Mouse (Mus musculus) frontal cortex, adult 2 months (tissue): ENCODE measurements around the gene Spocd1. TPM values are rescaled to one million over a fixed set of nuclear protein-coding genes. Genes with fewer than 3 reads are reported as not detected.

Source experiments
- DNase-seq, 2 experiments: peaks; one replicate each; pipeline ENCODE4 v3.0.0; 2022; ENCODE audit warnings: low spot score in 1 of 2; ENCODE audit errors: extremely low spot score in 1 of 2
- polyA plus RNA-seq: library from polyadenylated mRNA; depleted of rRNA; stranded (reverse); fragments of >200 nt; gene quantifications from 2 replicates; pipeline ENCODE4 v1.2.3, GENCODE M21; 2012; rRNA removed

Gene Spocd1
- polyA plus RNA-seq, 1 experiment = 0.40 TPM

- no peak for DNase-seq
Observed at GRCm38 (mm10) chr4:129996015-129996414, 67.0 kb downstream of the Spocd1 start.

GRCm38 (mm10) chr4:129998124-129998523 is 69.1 kb downstream of the Spocd1 start:
- peak; percentile 64 to 78 for DNase-seq

- DNase-seq = no peak
Observed at GRCm38 (mm10) chr4:130001710-130002109, 72.7 kb downstream of the Spocd1 start.

GRCm38 (mm10) chr4:130002157-130002556 is 73.1 kb downstream of the Spocd1 start:
- DNase-seq = peak; percentile 56 to 78

GRCm38 (mm10) chr4:130005593-130005992 is 76.5 kb downstream of the Spocd1 start:
- no peak for DNase-seq

GRCm38 (mm10) chr4:130006533-130006932 is 77.5 kb downstream of the Spocd1 start:
- DNase-seq = no peak

Other genes with a start within 250 kb of the Spocd1 start
- gene Tmem39b, start 232.4 kb upstream of the Spocd1 start, polyA plus RNA-seq = 19.9 and 21.1 TPM in 2 replicates
- 52.0 and 53.0 TPM in 2 replicates for gene Khdrbs1, start 186.9 kb upstream of the Spocd1 start, polyA plus RNA-seq
- 77.1 and 82.1 TPM in 2 replicates for gene Ptp4a2, start 118.0 kb upstream of the Spocd1 start, polyA plus RNA-seq
- gene Adgrb2, start 55.6 kb downstream of the Spocd1 start, polyA plus RNA-seq = 263 and 272 TPM in 2 replicates
- gene Col16a1, start 118.6 kb downstream of the Spocd1 start, polyA plus RNA-seq = 40.4 and 40.6 TPM in 2 replicates
- 73.5 and 75.2 TPM in 2 replicates for gene Pef1, start 173.3 kb downstream of the Spocd1 start, polyA plus RNA-seq
- 2.8 and 3.9 TPM in 2 replicates for gene Hcrtr1, start 210.1 kb downstream of the Spocd1 start, polyA plus RNA-seq
- gene Tinagl1, start 245.9 kb downstream of the Spocd1 start, polyA plus RNA-seq = 12.1 and 14.4 TPM in 2 replicates